Mouse (Mus musculus) fat pad, adult 2 months (tissue): Measurements from ENCODE around the gene Ifitm2.
"Not testable (repeated sequence)": the region's sequence is repeated elsewhere in the genome, so short reads cannot be mapped to it uniquely, and the experiment has no call there.

Experiments used
- DNase-seq: peaks from one replicate; pipeline ENCODE4 v3.0.0-alpha.2; 2011; ENCODE audit warnings: low read depth, low spot score; ENCODE audit errors: extremely low read depth

Gene Ifitm2

DNA sequence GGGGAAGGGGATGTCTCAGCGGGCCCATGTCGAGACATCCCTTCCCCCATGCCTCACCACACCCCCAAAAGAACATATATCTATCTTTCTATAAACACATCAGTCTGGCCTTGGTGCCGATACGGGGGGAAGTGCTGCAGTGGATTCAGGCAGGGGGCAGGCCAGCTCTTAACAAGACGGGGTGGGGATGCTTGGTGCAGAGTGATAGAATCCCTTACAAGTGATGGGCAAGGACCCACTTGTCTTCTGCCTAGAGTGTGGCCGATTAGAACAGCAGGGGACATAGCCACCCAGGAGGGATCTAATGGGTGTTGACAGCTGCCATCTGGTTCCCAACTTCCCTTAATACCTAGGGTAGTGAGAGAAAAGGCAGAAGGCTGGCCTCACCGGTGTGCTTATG, 15.1 kb upstream of the Ifitm2 start:
- DNase-seq, result no peak

DNA sequence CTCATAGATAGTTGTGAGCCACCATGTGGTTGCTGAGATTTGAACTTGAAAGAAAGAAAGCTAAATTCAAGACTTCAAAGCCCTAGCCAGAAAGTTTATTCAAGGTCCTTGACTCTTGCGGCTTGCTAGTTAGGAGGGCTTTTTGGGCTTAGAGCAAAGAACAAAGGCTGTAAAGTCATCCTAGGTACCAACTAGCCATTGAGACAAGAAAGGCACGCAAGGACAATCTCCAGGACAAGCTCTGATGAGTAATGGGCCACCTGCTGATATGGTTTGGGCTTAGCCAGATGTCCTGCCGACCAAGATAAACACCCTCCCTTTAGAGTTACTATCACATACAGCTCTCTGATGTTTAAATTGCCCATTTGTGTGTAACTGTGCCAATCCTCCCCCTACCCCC, 12.9 kb upstream of the Ifitm2 start:
- not testable (repeated sequence) for DNase-seq

DNA sequence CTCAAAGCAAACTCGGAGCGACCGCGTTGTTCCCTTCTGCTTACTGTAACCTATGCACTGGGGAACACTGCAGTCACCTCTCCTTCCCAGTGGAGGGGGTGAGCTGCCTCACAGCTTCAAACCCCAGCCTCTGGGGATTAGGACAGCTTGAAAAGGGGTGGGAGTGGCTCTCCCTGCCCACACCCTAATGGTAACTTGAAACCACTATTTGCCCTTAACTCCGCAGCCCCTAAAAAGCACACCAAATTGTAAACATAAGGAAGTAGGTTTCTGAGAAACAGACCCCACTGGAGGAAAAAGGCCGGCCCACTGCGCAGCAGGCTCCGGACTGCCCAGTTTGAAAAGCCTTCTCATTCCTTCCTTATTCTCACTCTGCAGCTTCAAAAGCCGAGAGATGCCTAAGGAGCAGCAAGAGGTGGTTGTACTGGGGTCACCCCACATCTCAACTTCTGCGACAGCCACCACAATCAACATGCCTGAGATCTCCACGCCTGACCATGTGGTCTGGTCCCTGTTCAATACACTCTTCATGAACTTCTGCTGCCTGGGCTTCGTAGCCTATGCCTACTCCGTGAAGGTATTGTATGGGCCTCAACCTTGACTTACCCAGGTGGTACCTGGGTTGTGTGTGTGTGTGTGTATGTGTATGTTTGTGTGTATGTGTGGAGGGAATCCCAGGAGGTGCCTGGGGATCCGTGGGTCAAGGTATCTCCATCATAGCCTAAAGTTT, 12.2 kb upstream of the Ifitm2 start:
- DNase-seq, result no peak

DNA sequence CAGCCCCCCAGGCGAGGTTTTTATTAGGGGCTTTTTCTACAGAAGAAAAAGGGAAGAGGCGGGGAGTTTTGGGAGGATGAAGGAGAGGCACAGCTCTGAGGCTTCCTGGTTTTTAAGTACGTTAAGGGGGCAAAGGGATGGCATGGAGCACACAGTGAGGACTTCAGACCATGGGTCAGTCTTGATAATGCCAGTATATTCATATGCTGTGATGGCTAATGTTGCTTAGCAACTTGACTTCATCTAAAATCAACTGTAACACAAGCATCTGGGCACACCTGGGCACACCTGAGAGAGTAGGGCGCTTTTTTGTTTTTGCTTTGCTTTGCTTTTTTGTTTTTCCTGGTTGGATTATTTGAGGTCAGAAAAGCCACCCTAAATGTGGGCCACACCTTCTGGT, 11.1 kb upstream of the Ifitm2 start, which contains the start of gene Ifitm1:
Gene Ifitm1, plus strand, starts transcription at position 301 of the 400 bp plus-strand sequence.
- DNase-seq, result no peak

DNA sequence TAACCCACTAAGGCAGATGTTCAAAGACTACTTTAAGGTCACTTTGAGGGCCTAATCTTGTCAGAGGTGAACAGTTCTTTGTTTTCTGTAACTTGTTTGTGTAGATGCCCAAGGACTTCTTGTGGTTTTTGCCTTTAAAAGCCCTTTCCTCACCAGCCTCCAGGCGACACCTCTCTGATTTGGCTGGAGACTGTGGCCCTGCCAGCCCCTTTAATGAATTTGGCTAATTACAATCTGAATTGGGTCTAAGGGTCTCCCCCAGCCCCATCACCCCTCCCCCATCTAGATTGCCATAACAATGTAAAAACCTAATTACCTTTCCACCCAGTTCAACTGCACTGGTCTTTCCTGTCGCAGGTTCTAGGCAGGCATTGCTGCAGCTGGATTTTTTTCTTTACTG, 6.9 kb upstream of the Ifitm2 start:
- no peak for DNase-seq

DNA sequence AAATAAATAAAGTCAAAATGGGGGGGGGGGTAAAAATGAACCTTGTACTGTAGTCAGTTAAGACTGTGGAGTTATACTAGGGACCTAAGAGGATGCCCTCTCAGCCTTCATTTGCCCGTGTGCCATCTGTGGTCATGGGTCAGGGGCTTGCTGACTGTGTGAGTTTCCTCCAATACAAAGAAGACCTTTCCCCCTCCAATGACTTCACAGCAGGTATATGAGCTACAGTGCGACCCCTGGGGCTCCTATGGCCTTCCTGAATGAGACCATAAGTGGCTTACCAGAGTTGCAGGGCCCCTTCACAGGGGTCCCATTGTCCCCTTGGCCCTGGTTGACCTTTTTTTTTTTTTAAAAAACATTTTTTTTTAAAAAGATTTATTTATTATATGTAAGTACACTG, 5.6 kb upstream of the Ifitm2 start:
- no peak for DNase-seq

DNA sequence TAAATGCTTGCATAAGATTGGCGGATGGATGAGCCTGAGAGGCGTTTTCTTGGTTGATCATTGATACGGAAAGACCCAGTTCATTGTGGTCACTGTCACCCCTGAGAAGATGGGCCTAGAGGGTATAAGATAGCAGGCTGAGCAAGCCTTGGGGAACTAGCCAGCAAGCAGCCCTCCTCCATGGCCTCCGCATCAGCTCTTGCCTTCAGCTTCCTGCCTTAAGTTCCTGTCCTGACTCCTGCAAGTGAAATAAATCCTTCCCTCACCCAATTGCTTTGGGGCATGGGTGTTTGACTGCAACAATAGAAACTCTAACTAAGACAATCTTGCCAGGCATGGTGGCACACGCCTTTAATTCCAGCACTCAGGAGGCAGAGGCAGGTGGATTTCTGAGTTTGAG, 4.2 kb upstream of the Ifitm2 start:
- no peak for DNase-seq

DNA sequence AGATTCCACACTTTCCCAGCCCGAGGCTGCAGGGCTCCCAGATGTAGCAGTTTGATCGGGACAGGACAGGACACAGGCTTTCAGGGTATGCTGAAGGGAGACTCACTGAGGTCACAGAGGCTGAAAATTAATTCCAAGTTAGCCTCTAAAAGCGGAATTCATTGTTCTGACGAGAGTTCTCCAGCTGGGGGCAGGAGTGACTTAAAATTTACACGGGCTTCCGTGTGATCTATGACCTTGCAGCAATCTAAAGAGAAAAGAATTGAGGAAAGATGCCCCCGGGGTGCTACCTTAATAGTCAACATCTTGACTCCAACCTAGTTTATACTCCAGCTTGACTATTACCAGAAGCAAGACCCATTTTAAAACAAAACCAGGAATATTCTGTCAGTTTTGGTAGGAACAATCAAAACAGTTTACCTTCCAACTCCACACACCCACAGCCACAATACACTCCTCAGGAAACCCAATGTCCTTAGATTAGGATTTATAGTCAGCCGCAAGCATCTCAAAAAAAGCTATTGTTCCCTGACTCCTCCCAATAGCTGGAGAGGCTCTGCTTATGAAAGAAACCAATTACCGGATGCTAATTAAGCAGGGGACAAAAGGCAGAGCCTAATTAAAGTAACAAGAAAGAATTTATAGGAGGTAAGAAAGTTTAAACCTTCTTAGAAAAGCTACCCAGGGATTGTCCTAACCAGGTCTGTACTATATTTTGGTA, 3.6 kb upstream of the Ifitm2 start:
- DNase-seq, result no peak

DNA sequence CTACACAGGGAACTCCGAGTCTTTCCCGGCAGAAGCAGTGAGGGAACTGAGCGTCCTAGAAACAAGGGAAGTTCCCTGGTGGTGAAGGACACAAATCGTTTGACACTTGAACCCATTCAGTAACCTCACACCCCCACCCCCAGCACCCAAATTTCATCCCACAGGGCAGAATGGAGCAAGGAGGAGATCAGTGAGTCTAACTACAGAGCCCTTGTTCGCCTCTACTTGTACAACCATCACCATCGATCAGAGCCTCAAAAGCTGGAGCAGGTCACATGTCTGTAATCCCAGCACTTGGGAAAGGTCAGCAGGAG, 726 bp upstream of the Ifitm2 start:
- no peak for DNase-seq

DNA sequence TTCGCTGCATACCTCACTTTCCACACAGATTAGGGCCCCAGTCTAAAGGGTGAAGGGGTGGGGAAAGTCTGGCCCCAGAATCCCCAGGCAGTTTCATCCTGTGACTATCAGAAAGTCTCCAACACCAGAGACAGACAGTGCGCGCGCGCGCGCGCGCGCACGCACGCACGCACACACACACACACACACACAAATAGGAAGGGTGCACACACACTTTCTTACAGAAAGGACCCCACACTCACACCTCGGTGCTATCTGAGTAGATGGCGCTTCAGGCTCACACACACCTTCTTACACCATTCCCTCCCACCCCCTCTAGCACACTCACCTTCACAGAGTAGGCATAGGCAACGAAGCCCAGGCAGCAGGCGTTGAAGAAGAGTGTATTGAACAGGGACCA, 445 bp downstream of the Ifitm2 start:
- no peak for DNase-seq

DNA sequence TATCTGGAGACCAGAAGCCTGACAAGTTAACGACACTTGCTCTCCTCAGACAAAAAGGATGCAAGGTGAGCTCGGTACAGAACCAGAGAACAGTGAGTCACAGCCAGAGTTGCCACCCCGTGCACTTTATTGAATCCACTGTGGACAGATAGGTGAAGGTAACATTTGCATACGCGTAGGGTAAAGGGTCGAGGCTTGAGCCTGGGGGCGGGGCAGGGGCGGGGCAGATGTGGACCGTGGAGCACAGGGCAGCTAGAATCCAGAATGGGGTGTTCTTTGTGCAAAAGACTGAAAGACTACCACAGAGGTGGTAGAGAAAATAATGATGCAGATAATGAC, 1.1 kb downstream of the Ifitm2 start:
- no peak for DNase-seq

DNA sequence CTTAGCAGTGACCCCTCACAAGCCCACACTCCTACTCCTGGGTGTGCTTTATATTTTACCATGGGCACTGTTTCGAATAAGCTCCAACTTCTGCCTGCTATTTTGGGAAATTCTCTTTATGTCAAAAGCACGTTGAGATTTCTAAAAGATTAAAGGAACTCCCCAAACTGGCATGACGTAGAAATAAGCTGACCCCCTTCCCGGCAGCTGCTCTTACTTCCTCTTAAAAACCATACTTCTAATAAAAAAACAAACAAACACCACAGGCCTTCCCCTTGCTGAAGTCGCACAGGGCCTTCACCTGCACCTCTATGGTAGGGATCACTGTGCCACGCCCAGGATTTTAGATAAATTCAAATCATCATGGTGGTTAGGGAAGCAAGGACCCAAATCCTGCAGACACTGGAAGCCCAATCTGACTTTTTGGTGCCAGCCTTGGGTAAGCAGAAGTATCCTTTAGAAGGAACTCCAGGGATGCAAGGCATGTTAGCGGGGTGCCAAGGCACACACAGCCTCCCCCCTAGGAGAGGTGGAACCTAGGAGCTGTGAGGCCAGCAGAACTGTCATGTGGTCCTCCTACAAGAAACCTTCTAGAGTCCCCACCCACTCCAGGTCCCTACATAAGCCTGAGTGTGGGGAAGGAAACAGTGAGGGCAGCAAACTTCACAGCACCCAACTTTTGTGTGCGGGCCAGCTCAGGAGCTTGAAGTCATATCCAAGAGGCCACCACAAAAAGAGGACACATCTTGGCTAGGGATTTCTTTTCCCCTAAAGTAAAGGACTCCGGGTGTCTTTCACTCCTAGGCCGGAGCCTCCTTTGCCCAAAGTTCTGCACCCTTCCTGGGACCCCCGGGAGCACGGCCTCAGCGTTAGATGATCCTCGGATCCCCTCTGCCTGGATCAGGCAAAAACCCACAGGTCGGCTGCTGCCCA, 1.7 kb downstream of the Ifitm2 start:
- no peak for DNase-seq

DNA sequence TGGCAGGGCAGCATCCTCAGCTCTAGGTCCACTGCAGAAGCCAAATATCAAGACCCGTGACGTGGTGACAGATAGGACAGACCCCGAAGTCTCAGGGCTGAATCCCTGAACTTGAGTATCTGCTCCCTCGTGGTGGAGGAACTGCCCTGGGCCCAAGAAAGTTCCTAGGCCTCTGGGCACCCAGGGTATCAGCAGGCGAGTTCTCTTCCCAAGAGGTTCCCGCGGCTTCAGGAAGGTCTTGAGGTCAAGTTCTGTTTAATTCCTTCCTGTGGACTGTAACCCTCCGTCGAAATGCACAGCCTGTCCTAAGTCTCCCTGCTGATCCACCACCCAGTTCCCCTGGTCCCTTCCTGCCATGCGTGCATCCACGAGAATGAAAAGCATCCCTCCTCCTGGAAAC, 2.7 kb downstream of the Ifitm2 start:
- no peak for DNase-seq

DNA sequence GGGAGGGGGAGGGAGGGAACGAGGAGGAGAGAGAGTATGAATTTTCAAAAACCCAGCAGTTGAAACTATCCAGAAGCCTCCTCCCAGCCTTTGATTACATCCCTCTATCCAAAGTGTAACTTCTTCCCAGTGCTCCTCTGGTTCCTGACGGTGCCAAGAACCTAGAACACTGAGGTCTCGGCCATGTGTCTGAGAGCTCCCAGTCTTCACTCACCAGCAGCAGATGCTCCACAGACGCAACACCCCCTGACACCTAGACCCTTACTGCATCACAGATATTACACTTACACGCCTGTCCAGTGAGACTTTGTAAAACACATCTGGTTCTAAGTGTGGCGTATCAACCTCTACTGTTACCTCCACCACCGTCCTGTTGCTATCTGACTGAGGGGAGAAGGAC, 3.3 kb downstream of the Ifitm2 start:
- no peak for DNase-seq

DNA sequence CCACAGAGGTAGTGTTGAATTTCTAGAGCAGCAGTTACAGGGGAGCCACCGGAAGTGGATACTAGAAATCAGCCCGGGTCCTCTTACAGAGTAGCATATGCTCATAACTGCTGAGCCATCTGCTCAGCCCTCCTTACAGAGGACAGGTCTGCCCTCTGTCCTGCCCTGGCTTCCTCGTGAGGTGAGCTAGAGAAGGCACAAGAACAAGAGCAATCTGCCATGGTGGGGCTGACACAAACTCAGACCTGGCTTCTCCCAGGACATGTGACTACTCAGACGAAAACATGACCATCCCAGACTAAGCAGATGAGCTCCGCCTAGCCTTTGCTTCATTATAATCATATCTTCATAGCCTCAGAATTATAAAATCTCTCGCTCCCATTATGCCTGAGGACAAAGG, 4.0 kb downstream of the Ifitm2 start:
- DNase-seq, result no peak

DNA sequence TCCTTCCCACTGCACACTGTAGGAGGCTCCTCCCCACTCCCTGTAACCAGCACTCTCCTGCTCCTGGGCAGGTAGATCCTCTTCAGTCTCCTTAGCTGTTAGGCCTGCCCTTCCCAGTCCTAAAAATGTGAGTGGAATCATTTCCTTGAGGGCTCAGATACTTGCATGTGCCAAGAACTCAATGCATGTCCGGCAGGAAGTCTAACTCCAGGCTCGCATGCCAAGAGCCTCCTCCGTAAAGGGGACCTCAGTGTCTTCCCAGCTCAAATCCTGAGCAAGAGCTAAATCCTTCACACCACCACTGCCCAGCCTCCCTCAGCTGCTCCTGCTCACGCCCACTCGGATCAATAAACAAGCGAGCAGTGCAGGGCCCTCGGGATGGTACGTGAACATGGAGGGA, 4.7 kb downstream of the Ifitm2 start:
- no peak for DNase-seq

DNA sequence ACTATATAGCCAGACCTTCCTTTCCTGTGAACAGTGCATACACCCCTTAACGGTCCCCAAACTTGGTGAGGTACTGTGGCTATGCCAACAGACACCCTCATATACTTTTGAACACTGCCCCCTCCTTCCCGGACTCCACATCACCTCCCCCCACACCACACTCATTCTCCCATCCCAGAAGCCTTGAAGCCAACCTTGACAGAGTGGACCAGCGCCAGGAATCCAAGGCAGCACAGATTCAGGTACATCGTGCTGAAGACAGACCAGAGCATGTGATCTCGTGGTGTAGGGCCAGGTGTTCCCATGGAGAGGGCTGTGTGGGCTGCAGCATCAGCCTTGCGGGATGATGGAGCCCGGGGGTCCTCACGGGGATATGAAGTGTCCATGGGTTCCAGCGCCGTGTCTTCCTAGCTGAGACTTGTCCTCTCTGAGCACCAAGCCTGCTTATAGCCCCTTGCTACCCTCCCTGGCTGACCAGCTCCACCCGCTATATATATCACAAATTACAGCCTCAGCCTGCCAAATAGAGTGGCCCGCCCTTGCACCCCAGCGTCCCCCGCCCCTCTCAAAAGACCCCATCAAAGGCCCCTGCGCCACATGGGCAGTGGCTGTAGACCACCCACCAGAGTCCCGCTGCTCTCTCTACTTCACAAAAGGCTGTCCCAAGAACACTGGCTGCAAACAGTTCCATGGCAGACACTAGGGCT, 5.8 kb downstream of the Ifitm2 start, which contains the start of gene Ifitm5:
Gene Ifitm5, minus strand, starts transcription at position 468 of the 707 bp plus-strand sequence.
- DNase-seq, result no peak

DNA sequence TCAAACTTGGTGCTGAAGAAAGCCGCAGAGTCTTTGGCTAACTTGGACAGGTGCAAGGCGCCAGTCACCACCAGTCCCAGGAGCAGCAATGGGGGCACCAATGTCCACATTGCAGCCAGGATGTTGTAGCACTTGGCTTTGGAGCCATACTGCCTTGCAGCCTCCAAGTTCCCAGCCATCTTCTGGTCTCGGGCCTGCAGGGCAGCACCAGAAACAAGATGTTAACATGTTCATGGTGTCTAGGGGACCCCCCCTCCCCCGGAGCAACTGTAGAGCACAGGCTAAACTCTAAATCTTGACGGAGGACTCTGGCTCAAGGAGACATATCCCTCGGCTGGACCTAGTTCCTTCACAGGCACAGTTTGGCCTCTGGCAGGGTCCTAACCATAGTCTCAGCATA, 6.5 kb downstream of the Ifitm2 start:
- DNase-seq, result no peak

DNA sequence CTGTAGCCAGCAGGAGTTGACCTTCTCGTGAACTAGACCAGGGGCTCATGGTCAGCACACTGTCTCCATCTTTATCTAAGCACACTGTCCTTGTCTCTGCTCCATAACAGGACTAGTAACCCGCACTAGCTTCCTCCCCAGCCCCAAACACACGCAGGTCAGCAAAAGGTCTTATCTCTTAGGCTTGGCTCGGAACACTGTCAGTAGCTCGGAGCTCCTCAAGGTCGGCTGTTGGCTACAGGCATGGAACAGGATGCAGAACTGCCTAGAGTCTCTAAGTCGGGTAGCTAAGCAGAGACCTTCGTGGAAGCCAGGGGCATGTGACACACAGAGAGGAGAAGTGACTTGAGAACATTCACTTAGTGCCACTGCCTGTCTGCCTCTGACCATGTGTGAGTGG, 7.6 kb downstream of the Ifitm2 start:
- no peak for DNase-seq

DNA sequence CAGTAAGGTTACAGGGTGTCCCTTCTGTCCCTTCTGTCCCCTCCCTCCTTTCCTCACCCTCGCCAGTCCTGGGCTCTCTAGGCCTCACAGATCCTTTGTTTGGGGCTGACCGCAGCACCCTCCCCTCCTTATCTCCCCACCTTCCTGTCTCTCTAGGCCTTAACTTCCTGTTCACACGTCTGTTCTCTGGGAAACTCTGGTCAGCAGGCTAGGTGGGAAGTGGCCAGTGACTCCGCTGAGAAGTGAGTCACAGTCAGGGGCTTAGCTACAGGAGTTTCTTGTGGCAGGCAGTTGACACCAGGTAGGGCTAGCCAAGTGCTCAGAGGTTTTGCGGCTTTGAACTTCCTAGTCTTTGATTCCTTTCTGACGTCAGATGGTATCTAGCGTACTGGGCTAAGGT, 8.8 kb downstream of the Ifitm2 start:
- DNase-seq, result no peak

DNA sequence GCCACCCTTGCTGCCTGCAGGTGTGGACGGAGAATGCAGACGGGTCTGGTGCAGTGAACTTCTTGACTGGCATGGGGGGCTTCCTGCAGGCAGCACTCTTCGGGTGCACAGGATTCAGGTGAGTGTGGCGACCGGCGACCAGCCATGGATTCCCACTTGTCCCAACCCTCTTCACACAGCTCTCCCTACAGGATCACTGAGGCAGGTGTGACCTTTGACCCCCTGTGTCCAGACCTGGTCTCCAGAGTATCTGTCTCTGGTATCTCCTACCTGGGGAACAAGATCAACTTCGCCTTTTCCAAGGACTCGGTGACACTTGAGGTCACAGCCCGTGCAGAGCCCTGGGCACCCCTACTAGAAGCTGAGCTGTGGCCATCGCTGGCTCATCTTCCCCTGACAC, 9.5 kb downstream of the Ifitm2 start:
- no peak for DNase-seq
